Mouse (Mus musculus) central nervous system, embryonic 18 days (tissue): ENCODE measurements around the gene Parp3. TPM values are rescaled to one million over a fixed set of nuclear protein-coding genes. Genes with fewer than 3 reads are reported as not detected.

Experiments
- polyA plus RNA-seq: library from polyadenylated mRNA; depleted of rRNA; stranded (reverse); fragments of >200 nt; gene quantifications from 2 replicates; pipeline ENCODE4 v1.2.3, GENCODE M21; 2012; rRNA removed

Parp3 gene
- polyA plus RNA-seq, result 1.8 and 2.3 TPM in 2 replicates

DNA sequence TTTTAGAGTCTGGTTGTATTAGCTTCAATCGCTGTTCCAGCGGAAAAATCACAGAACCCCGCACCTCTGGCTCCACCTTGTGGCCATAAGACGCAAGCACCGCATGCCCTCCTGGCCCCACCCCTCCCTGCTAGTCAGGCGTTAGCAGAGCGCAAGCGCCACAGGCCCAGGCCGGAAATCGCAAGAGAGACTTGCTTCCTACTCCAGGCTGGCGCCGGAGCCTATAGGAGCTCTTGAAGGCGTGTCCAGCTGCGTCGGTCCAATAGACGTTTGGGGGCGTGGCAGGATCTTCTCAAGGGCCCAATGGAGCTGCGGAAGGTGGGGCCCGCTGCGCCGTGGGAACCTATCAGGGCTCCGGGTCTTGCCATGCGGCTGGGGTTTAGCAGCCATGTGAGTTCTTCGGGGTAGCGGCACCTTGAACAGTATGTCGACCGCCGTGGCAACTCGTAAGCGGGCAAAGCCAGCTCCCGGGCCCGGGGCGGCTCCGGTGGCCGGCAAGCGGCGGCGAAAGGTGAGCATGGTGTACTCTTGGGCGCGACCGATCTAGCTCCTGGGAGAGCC is at the start of gene Parp3:
Gene Parp3 (minus strand): TSS at position 26 of the 561 bp plus-strand sequence.

GRCm38 (mm10) chr9:106514273-106514672 is 37.5 kb upstream of the Parp3 start, which contains the start of gene Iqcf5:
TSS of gene Iqcf5 (plus strand) at chr9:106514573.

DNA sequence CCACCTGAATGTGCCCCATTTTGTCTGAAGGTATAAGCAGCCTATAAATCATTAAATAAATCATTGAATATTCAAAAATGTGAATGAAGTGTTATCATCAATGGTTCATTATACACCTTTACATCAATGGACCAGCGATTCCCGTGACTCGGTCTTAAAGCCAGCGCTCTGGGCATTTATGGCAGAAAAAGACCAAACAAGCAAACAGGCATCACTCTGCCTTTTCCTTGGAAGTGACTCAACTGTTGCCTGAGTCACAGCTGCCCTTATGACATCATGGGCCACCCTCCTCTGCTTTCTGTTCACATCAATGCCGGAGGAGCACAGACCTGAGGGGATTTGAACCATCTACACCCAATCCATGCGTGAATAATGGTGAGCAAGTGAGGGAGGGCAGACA is 22.9 kb upstream of the Parp3 start, which contains the start of gene Iqcf1:
Gene Iqcf1 (plus strand): TSS at position 301 of the 400 bp plus-strand sequence.

GRCm38 (mm10) chr9:106475663-106476001 is 1.1 kb downstream of the Parp3 start, which contains the start of gene Rrp9:
TSS of gene Rrp9 (plus strand) at chr9:106475963.

GRCm38 (mm10) chr9:106465571-106466200 is 11.1 kb downstream of the Parp3 start, which contains the start of gene Gpr62:
TSS of gene Gpr62 (minus strand) at chr9:106465938.

GRCm38 (mm10) chr9:106453271-106454070 is 23.3 kb downstream of the Parp3 start, which contains the start of gene Pcbp4:
TSS of gene Pcbp4 (plus strand) at chr9:106453291.

DNA sequence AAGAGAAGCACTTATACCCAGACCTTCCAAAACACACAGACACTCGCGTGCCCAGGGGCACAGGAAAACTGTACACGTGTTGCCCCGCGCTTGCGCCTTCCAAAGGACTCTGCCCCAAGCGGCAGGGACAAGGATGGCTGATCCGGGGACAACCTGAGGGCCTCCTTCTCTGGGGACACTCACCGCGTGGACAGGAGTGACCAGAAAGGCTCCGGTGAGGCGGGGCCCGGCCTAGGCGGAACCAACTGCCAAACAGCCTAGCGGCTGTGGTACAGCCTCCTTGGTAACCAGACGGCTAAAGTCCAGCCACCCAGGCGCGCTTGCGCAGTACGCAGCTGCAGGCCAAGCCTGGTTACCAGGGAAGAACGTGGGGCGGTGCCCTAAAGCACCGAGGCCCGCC is 29.4 kb downstream of the Parp3 start, which contains the start of the genes Abhd14b and Abhd14a:
Gene Abhd14b (plus strand): TSS at position 112 of the 400 bp plus-strand sequence.
Gene Abhd14a (minus strand): TSS at position 331 of the 400 bp plus-strand sequence.

GRCm38 (mm10) chr9:106429221-106430014 is 47.3 kb downstream of the Parp3 start, which contains the start of gene Rpl29:
TSS of gene Rpl29 (plus strand) at chr9:106429454.

Other genes with a start within 250 kb of the Parp3 start
- 78.6 and 80.9 TPM in 2 replicates for gene Alas1, start 228.3 kb downstream of the Parp3 start, polyA plus RNA-seq
- gene Poc1a, start 195.9 kb downstream of the Parp3 start, polyA plus RNA-seq, result 8.3 and 9.5 TPM in 2 replicates
- gene Dusp7, start 108.3 kb downstream of the Parp3 start, polyA plus RNA-seq, result 43.2 and 43.9 TPM in 2 replicates
- gene Rpl29, start 47.5 kb downstream of the Parp3 start, polyA plus RNA-seq, result 797 and 834 TPM in 2 replicates
- 11.7 and 12.7 TPM in 2 replicates for gene Acy1, start 38.6 kb downstream of the Parp3 start, polyA plus RNA-seq
- 21.1 and 21.6 TPM in 2 replicates for gene Abhd14b, start 29.5 kb downstream of the Parp3 start, polyA plus RNA-seq
- 92.3 and 95.3 TPM in 2 replicates for gene Abhd14a, start 29.3 kb downstream of the Parp3 start, polyA plus RNA-seq
- gene Pcbp4, start 23.7 kb downstream of the Parp3 start, polyA plus RNA-seq, result 529 and 536 TPM in 2 replicates
- gene Gpr62, start 11.0 kb downstream of the Parp3 start, polyA plus RNA-seq, result 0.70 and 0.74 TPM in 2 replicates
- gene Rrp9, start 986 bp downstream of the Parp3 start, polyA plus RNA-seq, result 55.4 and 57.4 TPM in 2 replicates
- gene Iqcf1, start 23.0 kb upstream of the Parp3 start, polyA plus RNA-seq, result not detected in 2 replicates
- 0.24 TPM in 1 of 2 replicates, not detected in the other for gene Iqcf5, start 37.6 kb upstream of the Parp3 start, polyA plus RNA-seq
- not detected in 2 replicates for gene Iqcf3, start 84.7 kb upstream of the Parp3 start, polyA plus RNA-seq
- gene Iqcf4, start 94.0 kb upstream of the Parp3 start, polyA plus RNA-seq, result not detected in 2 replicates
- not detected in 2 replicates for gene Iqcf6, start 149.6 kb upstream of the Parp3 start, polyA plus RNA-seq
- 19.3 and 22.2 TPM in 2 replicates for gene Grm2, start 179.1 kb upstream of the Parp3 start, polyA plus RNA-seq
- gene Tex264, start 209.0 kb upstream of the Parp3 start, polyA plus RNA-seq, result 69.3 and 72.1 TPM in 2 replicates